Mouse (Mus musculus) kidney, embryonic 16.5 days (tissue): ENCODE measurements around the gene Gm867. TPM values are rescaled to one million over a fixed set of nuclear protein-coding genes. Genes with fewer than 3 reads are reported as not detected.

Experiments
- ATAC-seq: fragments of 200-750 bp; cut with Nextera tagmentation; 2 replicates; pipeline ENCODE4 v1.8.0; 2017; ENCODE audit warnings: moderate TSS enrichment; ENCODE audit not compliant: low FRiP score, low TSS enrichment
- H3K27ac ChIP-seq: fragments of 300-500 bp; sonication (generic); 2 replicates; pipeline ENCODE4 v1.5.1; 2014; ENCODE audit warnings: low read length
- H3K27me3 ChIP-seq: fragments of 300-500 bp; sonication (generic); 2 replicates; pipeline ENCODE4 v1.6.1; 2014; ENCODE audit warnings: low read length, control low read depth, mixed read lengths; ENCODE audit not compliant: insufficient read depth
- H3K36me3 ChIP-seq: fragments of 300-500 bp; sonication (generic); 2 replicates; pipeline ENCODE4 v1.6.1; 2014; ENCODE audit warnings: low read length, control low read depth, mixed read lengths; ENCODE audit not compliant: insufficient read depth
- H3K4me1 ChIP-seq: fragments of 300-500 bp; sonication (generic); 2 replicates; pipeline ENCODE4 v1.6.1; 2014; ENCODE audit warnings: low read length, control low read depth, mixed read lengths; ENCODE audit not compliant: insufficient read depth
- H3K4me2 ChIP-seq: fragments of 300-500 bp; sonication (generic); replicated peaks from 2 replicates; pipeline ENCODE4 v1.6.1; 2014; ENCODE audit warnings: low read depth, low read length
- H3K4me3 ChIP-seq: fragments of 300-500 bp; sonication (generic); 2 replicates; pipeline ENCODE4 v1.5.1; 2014; ENCODE audit warnings: mild to moderate bottlenecking, low read length
- H3K9ac ChIP-seq: fragments of 300-500 bp; sonication (generic); replicated peaks from 2 replicates; pipeline ENCODE4 v1.6.1; 2014; ENCODE audit warnings: low read length
- H3K9me3 ChIP-seq: fragments of 300-500 bp; sonication (generic); 2 replicates; pipeline ENCODE4 v1.6.1; 2016; ENCODE audit warnings: low read length, control low read depth
- WGBS: fragments of 180-500 bp; shearing (Covaris S2); extraction: QIAGEN DNeasy Blood & Tissue Kit; methylation state at CpG from one replicate; pipeline ENCODE4 v1.1.7; 2014; 5-methylcytosine and 5-hydroxymethylcytosine counted together
- polyA plus RNA-seq: library from polyadenylated mRNA; unstranded; fragments of >200 nt; fragmentation: Nextera tagmentation; extraction: Ambion mirVana; gene quantifications from 2 replicates; pipeline ENCODE4 v1.2.1, GENCODE M21; 2015

Gene Gm867
- polyA plus RNA-seq, 1 experiment from 2014 or later, result 0.40 TPM

DNA sequence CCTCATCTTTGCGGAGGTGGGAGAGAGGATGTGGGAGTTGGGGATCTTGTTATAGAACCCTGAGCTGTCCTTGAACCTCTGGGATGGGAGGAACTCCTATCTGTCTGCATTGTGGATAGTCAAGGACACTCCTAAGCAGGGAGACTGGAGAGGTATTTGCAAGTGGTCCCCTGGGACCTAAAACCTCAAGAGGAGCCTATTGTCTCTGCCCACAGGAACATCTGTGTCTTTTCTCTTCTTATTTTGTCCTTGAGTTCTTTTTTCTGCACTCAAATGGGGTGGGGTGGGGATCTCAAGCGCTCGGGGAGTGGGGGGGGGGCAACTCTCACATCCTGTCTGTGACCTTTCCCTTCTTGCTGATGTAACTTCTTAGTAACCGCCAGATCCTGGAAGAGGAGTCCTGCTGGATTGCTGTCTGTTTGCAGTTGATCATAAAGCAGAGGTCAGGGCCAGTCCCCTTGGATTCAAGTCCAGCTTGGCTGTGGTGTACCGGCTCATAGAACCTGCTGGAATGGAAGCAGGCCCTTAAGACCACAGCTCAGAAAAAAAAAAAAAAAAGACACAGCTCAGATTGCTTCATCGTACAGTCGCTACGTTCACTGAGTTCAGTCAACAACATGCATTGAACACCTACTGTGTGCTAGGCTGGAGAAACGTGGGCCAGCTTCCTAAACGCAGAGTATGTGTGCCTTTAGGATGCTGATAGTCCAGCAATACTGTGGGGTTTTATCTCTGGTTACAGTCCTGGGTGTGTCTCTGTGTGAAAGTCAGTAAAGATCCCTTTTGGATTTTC is 2.4 kb downstream of the Gm867 start:
- H3K36me3 ChIP-seq, result no peaks in the 10 kb centered on the region
- H3K4me1 ChIP-seq, result peaks cover 25% of the 10 kb centered on the region
- H3K27ac ChIP-seq, result no peak overlapping the region
- H3K27me3 ChIP-seq, result no peaks in the 10 kb centered on the region
- no peak overlapping the region for H3K4me3 ChIP-seq
- ATAC-seq, result no peak
- H3K9me3 ChIP-seq, result no peaks in the 10 kb centered on the region
- WGBS, result 54% methylated on average over 10 of the region's 10 CpGs
- peak overlapping the region; percentile 73; the same call in 1 of the 2 replicates for H3K4me2 ChIP-seq
- no peak overlapping the region for H3K9ac ChIP-seq

DNA sequence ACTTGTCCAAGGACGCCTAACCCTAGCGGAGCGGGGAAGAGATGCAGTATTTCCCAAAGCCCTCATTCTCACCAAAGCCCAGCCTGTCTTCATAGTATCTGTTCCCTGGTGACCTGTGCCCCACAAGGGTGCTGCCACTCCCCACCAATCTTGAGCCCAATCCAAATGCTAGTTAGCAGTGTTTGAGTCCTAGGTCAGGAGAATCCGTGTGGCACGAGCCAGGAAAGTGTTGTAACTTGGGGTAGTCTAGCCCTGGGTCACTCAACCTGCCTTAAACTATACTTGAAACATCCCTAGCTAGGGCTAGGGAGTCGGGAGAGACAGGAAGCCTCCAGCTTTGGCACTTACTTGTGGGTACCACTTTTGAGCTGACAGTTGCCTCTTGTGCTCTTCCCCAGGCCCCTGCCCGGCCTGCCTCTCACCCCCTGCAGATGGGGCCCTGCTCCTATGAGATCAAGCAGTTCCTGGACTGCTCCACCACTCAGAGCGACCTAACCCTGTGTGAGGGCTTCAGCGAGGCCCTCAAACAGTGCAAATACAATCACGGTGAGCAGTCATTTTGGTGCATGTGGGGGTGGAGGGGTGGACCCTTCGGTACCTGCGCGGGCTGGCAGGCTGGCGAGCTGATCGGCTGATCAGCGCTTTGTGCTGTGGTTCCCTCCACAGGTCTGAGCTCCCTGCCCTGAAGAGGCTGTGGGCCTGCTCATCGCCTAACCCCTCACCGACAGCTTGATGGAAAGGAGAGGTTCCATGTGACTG is 3.4 kb downstream of the Gm867 start:
- no peak overlapping the region for H3K27ac ChIP-seq
- H3K9ac ChIP-seq, result no peak overlapping the region
- WGBS, result 58% methylated on average over 18 of the region's 18 CpGs
- H3K36me3 ChIP-seq, result no peaks in the 10 kb centered on the region
- H3K27me3 ChIP-seq, result no peaks in the 10 kb centered on the region
- H3K9me3 ChIP-seq, result no peaks in the 10 kb centered on the region
- H3K4me1 ChIP-seq, result peaks cover 32% of the 10 kb centered on the region
- peak overlapping the region; percentile 71 for H3K4me3 ChIP-seq
- peak overlapping the region; percentile 73 for H3K4me2 ChIP-seq
- no peak for ATAC-seq

DNA sequence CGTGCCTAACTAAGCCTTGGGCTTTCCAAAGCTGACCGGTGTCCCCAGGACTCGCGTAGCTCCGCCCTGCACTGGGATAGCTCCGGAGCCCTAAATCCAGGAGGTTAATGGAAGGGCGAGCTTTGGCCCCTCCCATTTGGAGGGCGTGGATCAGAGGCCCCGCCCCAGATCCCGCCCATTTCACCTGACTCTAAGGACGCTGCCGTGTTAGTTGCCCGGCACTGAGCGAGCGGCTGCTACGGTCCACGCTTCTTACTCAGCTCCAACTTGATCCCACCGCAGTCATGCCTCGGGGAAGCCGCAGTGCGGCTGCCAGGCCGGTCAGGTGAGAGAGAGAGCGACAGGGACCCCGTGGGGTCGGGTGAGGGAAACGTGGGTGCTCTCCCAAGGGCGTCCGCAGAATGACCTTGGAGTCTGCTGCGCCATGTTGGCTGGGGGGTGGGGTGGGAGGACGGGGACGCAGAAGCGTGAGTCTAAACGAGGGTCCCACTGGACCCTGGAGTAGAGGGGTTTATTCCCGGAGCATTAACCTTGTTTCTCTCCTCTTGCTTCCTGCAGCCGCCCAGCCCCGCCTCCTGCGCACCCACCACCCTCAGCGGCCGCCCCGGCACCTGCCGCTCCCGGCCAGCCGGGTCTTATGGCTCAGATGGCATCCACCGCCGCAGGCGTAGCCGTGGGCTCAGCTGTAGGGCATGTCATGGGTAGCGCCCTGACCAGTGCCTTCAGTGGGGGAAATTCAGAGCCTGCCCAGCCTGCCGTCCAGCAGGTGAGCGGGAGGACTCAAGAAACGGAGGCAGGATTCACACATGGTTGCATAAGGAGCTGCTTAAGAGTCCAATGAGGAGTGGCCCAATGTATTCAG is 4.6 kb downstream of the Gm867 start, which contains the start of gene Mmp11:
TSS of gene Mmp11 (minus strand) at position 817 of the 862 bp plus-strand sequence.
- peak; percentile 79 for ATAC-seq
- Histone ChIP-seq H3K27ac (peak within 1 kb of the TSS; percentile 80), H3K9me3 (no peaks in the 10 kb centered on the region), H3K4me3 (peak within 1 kb of the TSS; percentile 71), H3K4me2 (peak within 1 kb of the TSS; percentile 73), H3K36me3 (no peaks in the 10 kb centered on the region), H3K4me1 (peaks cover 44% of the 10 kb centered on the region), H3K9ac (peak within 1 kb of the TSS; percentile 75), H3K27me3 (no peaks in the 10 kb centered on the region)
- WGBS, result under 1% methylated on average over 51 of the region's 51 CpGs

DNA sequence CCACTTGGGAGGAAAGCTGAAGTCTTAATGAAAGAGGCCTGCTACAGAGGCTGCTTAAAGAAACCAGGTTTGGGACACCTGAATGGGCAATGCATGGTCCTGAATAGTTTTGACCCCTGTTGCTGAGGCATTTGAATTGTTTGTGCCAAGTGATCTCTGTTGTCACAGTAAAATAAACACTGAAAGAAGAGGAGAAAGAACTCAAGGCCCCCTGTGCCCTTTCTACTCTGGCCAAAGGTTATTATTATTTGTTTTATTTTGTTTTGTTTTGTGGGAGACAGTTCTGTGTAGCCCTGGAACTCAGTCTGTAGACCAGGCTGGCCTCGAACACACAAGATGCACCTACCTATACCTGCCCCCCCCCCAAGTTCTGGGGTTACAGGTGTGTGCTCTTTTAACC is 5.5 kb downstream of the Gm867 start:
- H3K9me3 ChIP-seq, result no peaks in the 10 kb centered on the region
- H3K9ac ChIP-seq, result peak overlapping the region; percentile 75; the same call in 1 of the 2 replicates
- no peak for ATAC-seq
- peaks cover 51% of the 10 kb centered on the region for H3K4me1 ChIP-seq
- H3K27ac ChIP-seq, result no peak overlapping the region
- peak overlapping the region; percentile 71; the same call in 1 of the 2 replicates for H3K4me3 ChIP-seq
- 65% methylated on average over 1 of the region's 1 CpGs for WGBS
- H3K4me2 ChIP-seq, result peak overlapping the region; percentile 73
- H3K27me3 ChIP-seq, result no peaks in the 10 kb centered on the region
- no peaks in the 10 kb centered on the region for H3K36me3 ChIP-seq

DNA sequence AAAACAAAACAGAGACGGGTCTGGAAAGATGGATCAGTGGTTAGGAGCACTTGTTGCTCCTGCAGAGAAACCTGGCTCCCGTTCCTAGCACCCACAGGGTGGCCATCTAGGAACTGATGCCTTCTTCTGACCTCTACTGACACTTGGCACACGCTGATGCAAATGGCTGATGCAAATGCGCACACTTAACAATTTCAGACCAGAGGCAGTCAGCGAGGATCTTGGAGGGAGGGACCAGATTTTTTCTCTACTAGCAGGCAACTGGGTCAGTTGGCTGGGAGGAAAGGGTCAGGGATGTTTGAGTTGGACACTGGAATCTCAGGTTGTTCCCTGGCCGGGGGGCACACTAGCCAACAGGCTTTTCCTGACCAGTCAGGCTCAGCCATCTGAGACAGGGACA is 7.6 kb downstream of the Gm867 start, which contains the start of gene Chchd10:
TSS of gene Chchd10 (plus strand) at position 240 of the 400 bp plus-strand sequence.
- ATAC-seq, result no peak
- H3K9me3 ChIP-seq, result no peaks in the 10 kb centered on the region
- H3K4me3 ChIP-seq, result peak within 1 kb of the TSS; percentile 68
- WGBS, result 35% methylated on average over 6 of the region's 6 CpGs
- peak within 1 kb of the TSS; percentile 98 for H3K4me2 ChIP-seq
- 0 out of 2 replicates have a peak, but pooled peaks cover 1% of the 10 kb centered on the region for H3K36me3 ChIP-seq
- no peaks in the 10 kb centered on the region for H3K27me3 ChIP-seq
- H3K27ac ChIP-seq, result peak within 1 kb of the TSS; percentile 69
- peaks cover 45% of the 10 kb centered on the region for H3K4me1 ChIP-seq
- H3K9ac ChIP-seq, result peak within 1 kb of the TSS; percentile 93

DNA sequence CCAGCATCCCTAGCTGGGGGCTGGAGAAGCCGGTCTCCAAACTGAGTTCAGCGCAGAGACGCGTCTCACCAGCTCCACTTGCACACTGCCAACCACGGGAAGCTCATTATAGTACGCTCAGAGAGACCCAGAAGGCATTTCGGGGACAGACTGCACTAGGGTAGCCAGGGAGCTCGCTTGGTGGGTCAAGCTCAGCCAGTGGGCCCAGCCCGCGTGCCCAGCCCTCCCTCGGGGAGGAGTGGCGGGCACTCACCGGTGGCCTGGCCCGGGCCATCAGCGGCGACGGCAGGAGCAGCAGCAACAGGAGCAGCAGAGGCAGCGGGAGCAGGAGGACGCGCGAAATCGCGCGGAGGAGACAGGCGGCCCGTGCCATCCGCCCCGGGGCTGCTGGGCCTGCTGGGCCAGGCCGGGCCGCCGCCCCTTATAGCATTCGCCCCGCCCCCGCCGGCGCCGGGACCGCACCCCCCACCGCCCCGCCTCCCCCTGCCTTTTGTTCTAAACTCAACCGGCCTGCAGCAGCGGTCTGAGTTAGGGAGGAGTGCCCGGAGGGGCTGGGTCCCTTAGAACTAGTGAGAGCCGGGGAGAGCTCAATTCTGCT is 8.3 kb downstream of the Gm867 start:
- no peaks in the 10 kb centered on the region for H3K27me3 ChIP-seq
- peak overlapping the region; percentile 69 for H3K27ac ChIP-seq
- H3K36me3 ChIP-seq, result 0 out of 2 replicates have a peak, but pooled peaks cover 8% of the 10 kb centered on the region
- WGBS, result under 1% methylated on average over 42 of the region's 44 CpGs
- no peaks in the 10 kb centered on the region for H3K9me3 ChIP-seq
- peaks cover 43% of the 10 kb centered on the region for H3K4me1 ChIP-seq
- peak overlapping the region; percentile 98 for H3K4me2 ChIP-seq
- peak overlapping the region; percentile 68 for H3K4me3 ChIP-seq
- peak; percentile 72 for ATAC-seq
- peak overlapping the region; percentile 93 for H3K9ac ChIP-seq

DNA sequence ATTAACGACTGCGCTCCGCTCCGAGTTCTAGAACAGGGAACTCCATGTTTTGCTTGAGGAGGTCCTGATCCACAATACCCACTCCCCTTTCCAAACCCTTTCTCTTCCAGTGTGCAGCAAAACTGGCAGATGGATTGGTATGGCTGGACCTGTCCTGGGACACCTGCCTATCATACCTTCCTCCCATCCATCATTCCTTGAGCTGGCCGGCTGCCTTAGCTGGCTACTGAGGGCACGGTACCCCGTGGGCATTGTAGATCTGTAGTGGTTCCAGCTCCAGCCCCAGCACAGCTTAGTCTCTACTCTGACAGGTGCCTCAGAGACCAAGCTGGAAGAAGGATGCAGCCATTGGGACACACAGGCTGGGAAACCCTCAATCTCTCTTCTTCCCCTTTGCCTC is 9.2 kb downstream of the Gm867 start:
- H3K4me1 ChIP-seq, result peaks cover 36% of the 10 kb centered on the region
- ATAC-seq, result no peak
- H3K27me3 ChIP-seq, result no peaks in the 10 kb centered on the region
- no peaks in the 10 kb centered on the region for H3K9me3 ChIP-seq
- peak overlapping the region; percentile 98 for H3K4me2 ChIP-seq
- 0 out of 2 replicates have a peak, but pooled peaks cover 17% of the 10 kb centered on the region for H3K36me3 ChIP-seq
- peak overlapping the region; percentile 93 for H3K9ac ChIP-seq
- WGBS, result 29% methylated on average over 7 of the region's 7 CpGs
- peak overlapping the region; percentile 68 for H3K4me3 ChIP-seq
- H3K27ac ChIP-seq, result no peak overlapping the region

DNA sequence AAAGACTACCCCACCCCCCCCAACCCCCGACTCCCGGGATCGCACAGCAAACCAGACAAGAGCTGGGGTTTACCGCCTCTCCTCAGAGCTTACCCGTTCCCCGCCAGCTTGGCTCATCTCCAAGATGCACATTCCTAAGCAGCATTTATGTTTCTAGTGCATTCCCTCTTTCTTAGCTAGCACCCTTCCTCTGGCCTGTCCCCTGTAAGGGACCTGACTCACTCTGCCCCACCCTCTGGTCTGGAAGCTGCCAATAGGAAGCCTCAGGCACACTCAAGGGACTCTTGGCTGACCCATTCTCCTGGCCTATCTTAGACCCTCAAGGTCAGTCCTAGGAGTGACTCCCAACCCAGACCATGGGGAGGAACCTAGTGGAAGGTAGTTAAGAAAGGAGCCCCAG is 10.2 kb downstream of the Gm867 start:
- Histone ChIP-seq H3K27me3 (no peaks in the 10 kb centered on the region), H3K9ac (peak overlapping the region; percentile 39), H3K4me2 (peak overlapping the region; percentile 98; the same call in 1 of the 2 replicates), H3K36me3 (peaks cover 17% of the 10 kb centered on the region; the same call in 1 of the 2 replicates), H3K4me3 (no peak overlapping the region), H3K9me3 (no peaks in the 10 kb centered on the region), H3K4me1 (peaks cover 30% of the 10 kb centered on the region), H3K27ac (peak overlapping the region; percentile 25; the same call in 1 of the 2 replicates)
- ATAC-seq, result 0 out of 2 replicates have a peak, but pooled peaks have one; percentile 14
- WGBS, result 36% methylated on average over 6 of the region's 6 CpGs

DNA sequence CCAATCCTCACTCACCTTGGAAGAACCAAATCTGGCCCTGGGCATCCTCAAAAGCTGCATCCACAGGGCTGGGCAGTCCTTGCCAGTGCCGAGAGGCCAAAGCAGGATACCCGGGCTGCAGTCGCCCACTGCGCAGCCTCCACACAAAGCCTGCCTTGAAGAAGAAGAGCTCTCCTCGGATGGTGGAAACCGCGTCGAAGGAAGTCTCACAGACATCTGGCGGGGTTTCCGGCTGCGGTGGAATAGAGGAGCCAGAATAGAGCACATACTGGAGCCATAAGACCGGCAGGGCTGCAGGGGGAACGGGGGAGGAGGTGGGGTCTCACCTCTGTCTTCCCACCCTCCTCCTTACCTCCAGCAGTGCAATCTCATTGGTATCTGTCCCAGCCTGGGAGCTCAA is 14.1 kb downstream of the Gm867 start:
- peaks cover 24% of the 10 kb centered on the region for H3K4me1 ChIP-seq
- H3K27ac ChIP-seq, result no peak overlapping the region
- peaks cover 25% of the 10 kb centered on the region; the same call in 1 of the 2 replicates for H3K36me3 ChIP-seq
- no peak for ATAC-seq
- H3K9ac ChIP-seq, result no peak overlapping the region
- H3K4me2 ChIP-seq, result no peak overlapping the region
- 76% methylated on average over 13 of the region's 13 CpGs for WGBS
- no peaks in the 10 kb centered on the region for H3K9me3 ChIP-seq
- H3K4me3 ChIP-seq, result no peak overlapping the region
- no peaks in the 10 kb centered on the region for H3K27me3 ChIP-seq
